Mouse (Mus musculus): ENCODE data around the gene Sumo1. TPM values are rescaled to one million over a fixed set of nuclear protein-coding genes. Genes with fewer than 3 reads are reported as not detected.

Sumo1 gene
- polyA plus RNA-seq, 1 experiment from 2014 or later: 254 TPM

GRCm38 (mm10) chr1:59549036-59549675, 121.5 kb downstream of the Sumo1 start:
- Histone ChIP-seq H3K9me3 (replicated peaks) (no peaks in the 10 kb centered on the region), H3K4me3 (no peak overlapping the region), H3K36me3 (no peaks in the 10 kb centered on the region), H3K27ac (ENCODE audit: poor library complexity, severe bottlenecking) (no peak overlapping the region), H3K4me1 (replicated peaks) (no peaks in the 10 kb centered on the region), H3K4me2 (no peak overlapping the region), H3K27me3 (replicated peaks) (peaks cover 23% of the 10 kb centered on the region), H3K9ac (no peak overlapping the region)
- 59% methylated on average over 7 of the region's 7 CpGs for WGBS
- ATAC-seq (ENCODE audit: insufficient number of reproducible peaks, low FRiP score): no peak

GRCm38 (mm10) chr1:59548486-59548885, 122.1 kb downstream of the Sumo1 start:
- WGBS: 91% methylated on average over 5 of the region's 5 CpGs
- Histone ChIP-seq H3K27ac (ENCODE audit: poor library complexity, severe bottlenecking) (no peak overlapping the region), H3K27me3 (replicated peaks) (peaks cover 18% of the 10 kb centered on the region), H3K4me1 (replicated peaks) (no peaks in the 10 kb centered on the region), H3K4me2 (no peak overlapping the region), H3K9ac (no peak overlapping the region), H3K9me3 (replicated peaks) (no peaks in the 10 kb centered on the region), H3K36me3 (no peaks in the 10 kb centered on the region), H3K4me3 (no peak overlapping the region)
- no peak for ATAC-seq (ENCODE audit: insufficient number of reproducible peaks, low FRiP score)

DNA sequence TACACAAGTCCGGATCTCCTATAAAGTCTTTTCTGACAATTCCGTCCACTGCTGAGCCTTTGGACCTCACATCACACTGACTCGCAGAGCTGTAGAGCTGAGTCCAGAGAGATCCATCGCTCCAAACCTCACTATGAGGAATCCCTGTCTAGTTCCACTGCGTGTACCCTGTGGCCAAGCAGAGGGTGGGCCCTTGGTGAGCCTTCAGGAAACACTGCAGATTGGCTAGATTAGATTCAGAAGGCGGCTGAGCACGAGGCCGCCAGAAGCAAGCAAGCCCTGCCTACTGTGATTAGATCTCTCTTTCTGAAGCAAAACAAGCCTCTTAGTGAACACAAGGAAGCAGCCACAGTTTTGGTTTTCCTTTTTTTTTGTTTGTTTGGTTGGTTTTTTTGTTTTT, 126.7 kb downstream of the Sumo1 start:
- no peak for ATAC-seq (ENCODE audit: insufficient number of reproducible peaks, low FRiP score)

GRCm38 (mm10) chr1:59542231-59542630, 128.4 kb downstream of the Sumo1 start:
- Histone ChIP-seq H3K9ac (no peak overlapping the region), H3K4me1 (replicated peaks) (no peaks in the 10 kb centered on the region), H3K36me3 (no peaks in the 10 kb centered on the region), H3K9me3 (replicated peaks) (no peaks in the 10 kb centered on the region), H3K4me2 (no peak overlapping the region), H3K27ac (ENCODE audit: poor library complexity, severe bottlenecking) (no peak overlapping the region), H3K4me3 (no peak overlapping the region), H3K27me3 (replicated peaks) (0 out of 2 replicates have a peak, but pooled peaks cover 4% of the 10 kb centered on the region)
- ATAC-seq (ENCODE audit: insufficient number of reproducible peaks, low FRiP score): no peak
- 47% methylated on average over 6 of the region's 6 CpGs for WGBS

More for the DNA sequence above, 126.7 kb downstream of the Sumo1 start:
- Histone ChIP-seq H3K9me3 (replicated peaks) (no peaks in the 10 kb centered on the region), H3K4me1 (replicated peaks) (no peaks in the 10 kb centered on the region), H3K4me3 (no peak overlapping the region), H3K9ac (no peak overlapping the region), H3K36me3 (no peaks in the 10 kb centered on the region), H3K4me2 (no peak overlapping the region), H3K27ac (ENCODE audit: poor library complexity, severe bottlenecking) (no peak overlapping the region), H3K27me3 (replicated peaks) (peaks cover 6% of the 10 kb centered on the region; the same call in 1 of the 2 replicates)
- 52% methylated on average over 8 of the region's 8 CpGs for WGBS

DNA sequence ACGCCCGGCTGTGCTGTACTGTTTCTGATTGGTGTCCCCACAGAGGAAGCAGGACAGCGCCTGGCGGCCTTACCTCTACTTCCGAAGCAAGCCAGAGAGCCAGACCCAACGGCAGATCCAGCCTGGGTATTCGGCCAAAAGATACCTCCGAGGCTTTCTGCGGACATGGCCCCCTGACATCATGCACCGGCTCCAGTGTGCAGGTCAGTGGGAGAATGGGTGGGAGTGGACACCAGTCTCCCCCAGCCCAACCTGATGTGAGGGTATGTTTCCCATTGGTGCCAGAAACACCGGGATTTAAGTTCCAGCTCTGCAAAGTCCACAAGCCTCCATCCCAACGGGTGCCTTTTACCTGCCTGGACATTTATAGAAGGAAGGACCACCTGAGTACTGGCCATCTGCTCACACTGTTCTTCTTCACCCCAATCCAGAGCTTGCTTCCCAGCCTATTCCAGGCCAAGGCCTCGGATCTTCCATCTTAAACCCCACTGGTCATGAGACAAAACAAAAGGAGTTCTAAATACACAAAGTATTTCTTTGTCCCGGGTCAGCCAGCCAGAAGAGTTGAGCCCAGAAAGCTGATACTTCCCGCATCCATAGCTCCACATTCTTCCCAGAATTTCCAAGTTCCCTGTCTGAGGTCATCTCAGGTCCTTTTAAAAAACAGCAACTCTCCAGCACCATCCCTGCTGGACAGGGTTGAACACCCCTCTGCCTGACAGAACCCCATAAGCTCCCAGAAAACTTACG, 129.2 kb downstream of the Sumo1 start:
- Histone ChIP-seq H3K27me3 (replicated peaks) (peaks cover 4% of the 10 kb centered on the region; the same call in 1 of the 2 replicates), H3K36me3 (no peaks in the 10 kb centered on the region), H3K27ac (ENCODE audit: poor library complexity, severe bottlenecking) (no peak overlapping the region), H3K4me3 (no peak overlapping the region), H3K4me2 (no peak overlapping the region), H3K9me3 (replicated peaks) (no peaks in the 10 kb centered on the region), H3K9ac (no peak overlapping the region), H3K4me1 (replicated peaks) (no peaks in the 10 kb centered on the region)
- WGBS: 85% methylated on average over 16 of the region's 16 CpGs
- no peak for ATAC-seq (ENCODE audit: insufficient number of reproducible peaks, low FRiP score)

GRCm38 (mm10) chr1:59540537-59541148, 130.0 kb downstream of the Sumo1 start:
- Histone ChIP-seq H3K36me3 (no peaks in the 10 kb centered on the region), H3K4me1 (replicated peaks) (no peaks in the 10 kb centered on the region), H3K4me3 (no peak overlapping the region), H3K9me3 (replicated peaks) (no peaks in the 10 kb centered on the region), H3K4me2 (no peak overlapping the region), H3K27ac (ENCODE audit: poor library complexity, severe bottlenecking) (no peak overlapping the region), H3K27me3 (replicated peaks) (peaks cover 4% of the 10 kb centered on the region; the same call in 1 of the 2 replicates), H3K9ac (no peak overlapping the region)
- WGBS: 81% methylated on average over 19 of the region's 19 CpGs
- ATAC-seq (ENCODE audit: insufficient number of reproducible peaks, low FRiP score): no peak

DNA sequence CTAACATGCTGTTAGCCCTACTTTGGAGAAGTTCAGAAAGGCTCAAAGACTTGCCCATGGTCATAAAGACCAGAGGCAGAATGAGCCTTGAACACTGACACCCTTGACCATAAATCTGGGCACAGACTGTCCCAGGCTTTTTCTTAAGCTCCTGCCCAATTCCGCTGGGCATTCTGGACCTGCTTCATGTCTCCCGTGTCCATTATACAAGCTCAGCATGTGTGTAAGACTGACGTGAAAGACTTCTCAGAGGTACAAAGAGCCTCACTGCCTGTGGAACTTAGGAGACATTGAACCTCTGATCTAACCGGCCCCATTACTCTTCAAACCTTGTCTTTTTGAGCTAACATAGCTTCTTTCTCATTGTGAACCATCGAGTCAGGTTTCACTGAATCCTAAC, 132.3 kb downstream of the Sumo1 start:
- Histone ChIP-seq H3K27me3 (replicated peaks) (peaks cover 4% of the 10 kb centered on the region; the same call in 1 of the 2 replicates), H3K27ac (ENCODE audit: poor library complexity, severe bottlenecking) (no peak overlapping the region), H3K36me3 (no peaks in the 10 kb centered on the region), H3K4me1 (replicated peaks) (no peaks in the 10 kb centered on the region), H3K4me3 (no peak overlapping the region), H3K9ac (no peak overlapping the region), H3K9me3 (replicated peaks) (no peaks in the 10 kb centered on the region), H3K4me2 (no peak overlapping the region)
- WGBS: 86% methylated on average over 5 of the region's 5 CpGs
- ATAC-seq (ENCODE audit: insufficient number of reproducible peaks, low FRiP score): no peak

Other genes starting within 250 kb of the Sumo1 start
- gene Fzd7, start 188.4 kb downstream of the Sumo1 start, polyA plus RNA-seq (2016; fragmentation: Nextera tagmentation; extraction: Ambion mirVana): 5.5 and 6.2 TPM in 2 replicates
- gene Gm973, start 154.6 kb downstream of the Sumo1 start, polyA plus RNA-seq (2016; fragmentation: Nextera tagmentation; extraction: Ambion mirVana): 0.15 TPM in 1 of 2 replicates, not detected in the other
- gene Nop58, start 14.1 kb upstream of the Sumo1 start, polyA plus RNA-seq (2016; fragmentation: Nextera tagmentation; extraction: Ambion mirVana): 186 and 187 TPM in 2 replicates
- gene Bmpr2, start 92.6 kb upstream of the Sumo1 start, polyA plus RNA-seq (2016; fragmentation: Nextera tagmentation; extraction: Ambion mirVana): 8.7 and 11.1 TPM in 2 replicates
- gene Fam117b, start 242.2 kb upstream of the Sumo1 start, polyA plus RNA-seq (2016; fragmentation: Nextera tagmentation; extraction: Ambion mirVana): 6.6 and 7.8 TPM in 2 replicates